Mouse (Mus musculus) thymus, adult 2 months (tissue): ENCODE results near the gene Hand2. TPM values are rescaled to one million over a fixed set of nuclear protein-coding genes. Genes with fewer than 3 reads are reported as not detected.

Experiments
- DNase-seq: peaks from one replicate; pipeline ENCODE4 v3.0.0; 2021
- H3K27ac ChIP-seq: fragments of 200-500 bp; 2 replicates; pipeline ENCODE4 v1.5.1; 2012; ENCODE audit warnings: low read length, control low read depth; ENCODE audit not compliant: control insufficient read depth, insufficient read depth
- H3K27me3 ChIP-seq: fragments of 200-500 bp; 2 replicates; pipeline ENCODE4 v1.6.1; 2012; ENCODE audit warnings: mild to moderate bottlenecking, low read length, moderate library complexity, mixed read lengths; ENCODE audit not compliant: control insufficient read depth, insufficient read depth
- H3K36me3 ChIP-seq: fragments of 200-500 bp; 2 replicates; pipeline ENCODE4 v1.6.1; 2012; ENCODE audit warnings: mild to moderate bottlenecking, low read length, moderate library complexity; ENCODE audit not compliant: control insufficient read depth, insufficient read depth
- H3K4me1 ChIP-seq: fragments of 200-500 bp; replicated peaks from 2 replicates; pipeline ENCODE4 v1.6.1; 2012; ENCODE audit warnings: low read length; ENCODE audit not compliant: control insufficient read depth, insufficient read depth
- H3K4me3 ChIP-seq: fragments of 200-500 bp; 2 replicates; pipeline ENCODE4 v1.5.1; 2012; ENCODE audit warnings: mild to moderate bottlenecking, low read length, control low read depth, moderate library complexity; ENCODE audit not compliant: control insufficient read depth, insufficient read depth
- CTCF ChIP-seq: fragments of 200-500 bp; IDR thresholded peaks from 2 replicates; pipeline ENCODE4 v1.5.1; 2012; ENCODE audit warnings: mild to moderate bottlenecking, control low read depth, low read length, moderate library complexity, borderline replicate concordance; ENCODE audit not compliant: control insufficient read depth, poor library complexity, insufficient read depth; ENCODE audit errors: extremely low read depth
- POLR2A ChIP-seq: fragments of 200-500 bp; IDR thresholded peaks from 2 replicates; pipeline ENCODE4 v1.6.1; 2012; ENCODE audit warnings: mild to moderate bottlenecking, low read length, control low read depth, moderate library complexity; ENCODE audit not compliant: control insufficient read depth, poor library complexity, insufficient read depth; ENCODE audit errors: extremely low read depth
- WGBS: fragments of 180-500 bp; shearing (Covaris S2); methylation state at CpG from one replicate; pipeline ENCODE4 v1.1.7; 2018; 5-methylcytosine and 5-hydroxymethylcytosine counted together
- polyA plus RNA-seq: library from polyadenylated mRNA; depleted of rRNA; stranded (reverse); fragments of >200 nt; gene quantifications from 2 replicates; pipeline ENCODE4 v1.2.3, GENCODE M21; 2012

Gene Hand2
- polyA plus RNA-seq, 1 experiment: 1.2 TPM

GRCm38 (mm10) chr8:57317890-57318480 is 2.8 kb upstream of the Hand2 start:
- Histone ChIP-seq H3K27ac (no peak overlapping the region), H3K4me1 (no peaks in the 10 kb centered on the region), H3K36me3 (no peaks in the 10 kb centered on the region), H3K4me3 (no peak overlapping the region), H3K27me3 (peaks cover 10% of the 10 kb centered on the region)
- DNase-seq: no peak
- WGBS: 33% methylated on average over 5 of the region's 5 CpGs
- TF ChIP-seq POLR2A (no peak), CTCF (no peak)

- no peaks in the 10 kb centered on the region for H3K36me3 ChIP-seq
- WGBS: 23% methylated on average over 17 of the region's 17 CpGs
- H3K4me1 ChIP-seq: no peaks in the 10 kb centered on the region
- peaks cover 17% of the 10 kb centered on the region for H3K27me3 ChIP-seq
- no peak for DNase-seq
- TF ChIP-seq CTCF (no peak), POLR2A (no peak)
- no peak overlapping the region for H3K4me3 ChIP-seq
- H3K27ac ChIP-seq: no peak overlapping the region
Observed at GRCm38 (mm10) chr8:57319092-57319980, 1.4 kb upstream of the Hand2 start.

GRCm38 (mm10) chr8:57319981-57320585 is 700 bp upstream of the Hand2 start:
- H3K4me3 ChIP-seq: no peak overlapping the region
- no peak for DNase-seq
- peaks cover 17% of the 10 kb centered on the region for H3K27me3 ChIP-seq
- no peak for TF ChIP-seq POLR2A
- no peaks in the 10 kb centered on the region for H3K36me3 ChIP-seq
- H3K27ac ChIP-seq: no peak overlapping the region
- no peaks in the 10 kb centered on the region for H3K4me1 ChIP-seq
- WGBS: 11% methylated on average over 22 of the region's 22 CpGs

- WGBS: 7% methylated on average over 60 of the region's 64 CpGs
- H3K4me3 ChIP-seq: no peak overlapping the region
- TF ChIP-seq CTCF (no peak), POLR2A (no peak)
- no peaks in the 10 kb centered on the region for H3K4me1 ChIP-seq
- DNase-seq: no peak
- no peak overlapping the region for H3K27ac ChIP-seq
- peaks cover 20% of the 10 kb centered on the region for H3K27me3 ChIP-seq
- no peaks in the 10 kb centered on the region for H3K36me3 ChIP-seq
Observed at GRCm38 (mm10) chr8:57321898-57322895, 1.4 kb downstream of the Hand2 start.

GRCm38 (mm10) chr8:57322961-57323941 is 2.5 kb downstream of the Hand2 start:
- H3K4me1 ChIP-seq: no peaks in the 10 kb centered on the region
- no peaks in the 10 kb centered on the region for H3K36me3 ChIP-seq
- 7% methylated on average over 31 of the region's 31 CpGs for WGBS
- no peak overlapping the region for H3K27ac ChIP-seq
- no peak for DNase-seq
- peaks cover 22% of the 10 kb centered on the region for H3K27me3 ChIP-seq
- H3K4me3 ChIP-seq: no peak overlapping the region
- TF ChIP-seq POLR2A (no peak), CTCF (no peak)
